Mouse (Mus musculus) liver, embryonic 14.5 days (tissue): Measurements from ENCODE around the gene Gm3317. TPM values are rescaled to one million over a fixed set of nuclear protein-coding genes. Genes with fewer than 3 reads are reported as not detected.
"Not testable (repeated sequence)": the region's sequence is repeated elsewhere in the genome, so short reads cannot be mapped to it uniquely, and the experiment has no call there.

ENCODE experiments used
- ATAC-seq: fragments of 200-750 bp; cut with Nextera tagmentation; 2 replicates; pipeline ENCODE4 v1.8.0; 2017; ENCODE audit warnings: moderate number of reproducible peaks, mild to moderate bottlenecking, moderate library complexity; ENCODE audit not compliant: insufficient read depth
- DNase-seq, 3 experiments: peaks; one replicate each; pipeline ENCODE4 v3.0.0-alpha.2; 2012 to 2013; ENCODE audit warnings: low read depth in 3 of 3, low spot score in 3 of 3
- H3K27ac ChIP-seq: fragments of 300-500 bp; sonication (generic); 2 replicates; pipeline ENCODE4 v1.5.1; 2014; ENCODE audit warnings: moderate library complexity, mild to moderate bottlenecking, control low read depth, inconsistent platforms
- H3K27me3 ChIP-seq: fragments of 300-500 bp; sonication (generic); 2 replicates; pipeline ENCODE4 v1.6.1; 2014; ENCODE audit warnings: mild to moderate bottlenecking, low read length, moderate library complexity; ENCODE audit not compliant: control insufficient read depth, insufficient read depth
- H3K36me3 ChIP-seq: fragments of 300-500 bp; sonication (generic); replicated peaks from 2 replicates; pipeline ENCODE4 v1.6.1; 2014; ENCODE audit warnings: low read depth; ENCODE audit not compliant: control insufficient read depth, insufficient read depth
- H3K4me1 ChIP-seq, 2 experiments: fragments of 200-500 bp in 1 of 2; fragments of 300-500 bp in 1 of 2; sonication (generic) in 1 of 2; replicated peaks; 2 replicates each; pipeline ENCODE4 v1.6.1; 2012 to 2014; ENCODE audit warnings: antibody characterized with exemption in 1 of 2, inconsistent platforms in 1 of 2, low read length in 1 of 2; ENCODE audit not compliant: control insufficient read depth in 2 of 2, insufficient read depth in 2 of 2
- H3K4me2 ChIP-seq: fragments of 300-500 bp; sonication (generic); 2 replicates; pipeline ENCODE4 v1.6.1; 2014; ENCODE audit warnings: low read depth, mild to moderate bottlenecking, control low read depth, moderate library complexity
- H3K4me3 ChIP-seq, 2 experiments: fragments of 200-500 bp in 1 of 2; fragments of 300-500 bp in 1 of 2; sonication (generic) in 1 of 2; 2 replicates each; pipeline ENCODE4 v1.5.1; 2012 to 2014; ENCODE audit warnings: low read depth in 2 of 2, low read length in 2 of 2, mild to moderate bottlenecking in 2 of 2, control low read depth in 1 of 2, inconsistent platforms in 1 of 2, moderate library complexity in 1 of 2; ENCODE audit not compliant: insufficient read depth in 1 of 2
- H3K9ac ChIP-seq: fragments of 300-500 bp; sonication (generic); replicated peaks from 2 replicates; pipeline ENCODE4 v1.6.1; 2014; ENCODE audit warnings: mild to moderate bottlenecking, control low read depth, moderate library complexity
- H3K9me3 ChIP-seq: fragments of 300-500 bp; sonication (generic); 2 replicates; pipeline ENCODE4 v1.6.1; 2016; ENCODE audit warnings: low read length, mixed read lengths; ENCODE audit not compliant: control insufficient read depth
- WGBS: fragments of 180-500 bp; shearing (Covaris S2); extraction: QIAGEN DNeasy Blood & Tissue Kit; methylation state at CpG from one replicate; pipeline ENCODE4 v1.1.7; 2014; ENCODE audit not compliant: insufficient replicate concordance; 5-methylcytosine and 5-hydroxymethylcytosine counted together
- polyA plus RNA-seq, 2 experiments: library from polyadenylated mRNA; depleted of rRNA in 1 of 2; stranded (reverse) in 1 of 2; unstranded in 1 of 2; fragments of >200 nt; fragmentation: Nextera tagmentation in 1 of 2; extraction: Ambion mirVana in 1 of 2; gene quantifications; 2 replicates each; pipeline versions ENCODE4 v1.2.1 to v1.2.3; 2012 to 2014

Gm3317 gene
- not detected in 2 replicates for polyA plus RNA-seq (2012; rRNA removed)
- not detected in 2 replicates for polyA plus RNA-seq (2014; fragmentation: Nextera tagmentation; extraction: Ambion mirVana)

GRCm38 (mm10) chr14:5164235-5164634 lies at the start of gene Gm3317:
Gene Gm3317 (plus strand): TSS chr14:5164535.
- not testable (repeated sequence) for H3K27me3 ChIP-seq, H3K4me1 ChIP-seq, H3K36me3 ChIP-seq, DNase-seq, H3K9me3 ChIP-seq, H3K4me2 ChIP-seq, H3K27ac ChIP-seq, H3K4me3 ChIP-seq, ATAC-seq, H3K9ac ChIP-seq
- WGBS = no CpG with 5 or more reads among the region's 1 CpGs

- H3K9me3 ChIP-seq, H3K4me1 ChIP-seq, H3K4me2 ChIP-seq, ATAC-seq, H3K27ac ChIP-seq, H3K9ac ChIP-seq, H3K4me3 ChIP-seq, DNase-seq, H3K27me3 ChIP-seq, H3K36me3 ChIP-seq: not testable (repeated sequence)
- 31% methylated on average over 2 of the region's 2 CpGs for WGBS
Observed at GRCm38 (mm10) chr14:5131219-5131618, 33.1 kb upstream of the Gm3317 start, which contains the start of gene Gm8279. Gene Gm8279 (plus strand): TSS chr14:5131519.

DNA sequence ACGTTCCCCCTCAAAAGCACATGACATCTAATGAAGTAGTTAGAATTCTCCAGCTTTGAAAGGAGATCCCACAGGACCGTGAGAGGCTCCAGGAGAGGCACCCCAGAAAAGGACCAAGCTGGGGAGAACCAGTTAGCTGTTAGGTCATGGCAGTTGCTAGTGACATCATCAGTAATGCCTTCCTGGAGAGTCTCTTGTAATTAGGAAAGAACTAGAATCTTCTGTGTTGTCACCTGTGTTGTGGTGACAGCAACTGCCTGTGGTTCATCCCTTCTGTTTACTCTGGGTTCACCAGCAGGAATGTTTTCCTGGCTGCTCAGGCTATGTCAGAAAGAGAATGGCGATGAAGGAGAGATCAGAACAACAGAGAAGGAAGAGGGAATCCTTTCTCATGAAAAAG lies 21.2 kb downstream of the Gm3317 start, which contains the start of gene Gm8271:
Gm8271 (plus strand) TSS at position 301 of the 400 bp plus-strand sequence.
- H3K9ac ChIP-seq, DNase-seq, H3K27me3 ChIP-seq, H3K36me3 ChIP-seq, H3K4me1 ChIP-seq, H3K9me3 ChIP-seq, H3K27ac ChIP-seq, ATAC-seq, H3K4me3 ChIP-seq, H3K4me2 ChIP-seq: not testable (repeated sequence)
- no CpG with 5 or more reads among the region's 3 CpGs for WGBS

Other genes with a start within 250 kb of the Gm3317 start
- not detected in 2 replicates for gene Gm8297, start 180.6 kb upstream of the Gm3317 start, polyA plus RNA-seq (2012; rRNA removed)
- not detected in 2 replicates for gene Gm8297, start 180.6 kb upstream of the Gm3317 start, polyA plus RNA-seq (2014; fragmentation: Nextera tagmentation; extraction: Ambion mirVana)
- gene Gm3298, start 148.6 kb upstream of the Gm3317 start, polyA plus RNA-seq (2012; rRNA removed) = not detected in 2 replicates
- not detected in 2 replicates for gene Gm3298, start 148.6 kb upstream of the Gm3317 start, polyA plus RNA-seq (2014; fragmentation: Nextera tagmentation; extraction: Ambion mirVana)
- gene 4930555G01Rik, start 113.9 kb upstream of the Gm3317 start, polyA plus RNA-seq (2012; rRNA removed) = not detected in 2 replicates
- not detected in 2 replicates for gene 4930555G01Rik, start 113.9 kb upstream of the Gm3317 start, polyA plus RNA-seq (2014; fragmentation: Nextera tagmentation; extraction: Ambion mirVana)
- 0.04 TPM in 1 of 2 replicates, not detected in the other for gene Gm8281, start 93.5 kb upstream of the Gm3317 start, polyA plus RNA-seq (2012; rRNA removed)
- gene Gm8281, start 93.5 kb upstream of the Gm3317 start, polyA plus RNA-seq (2014; fragmentation: Nextera tagmentation; extraction: Ambion mirVana) = not detected in 2 replicates
- not detected in 2 replicates for gene Gm8279, start 33.0 kb upstream of the Gm3317 start, polyA plus RNA-seq (2012; rRNA removed)
- gene Gm8279, start 33.0 kb upstream of the Gm3317 start, polyA plus RNA-seq (2014; fragmentation: Nextera tagmentation; extraction: Ambion mirVana) = not detected in 2 replicates
- gene Gm8271, start 21.3 kb downstream of the Gm3317 start, polyA plus RNA-seq (2012; rRNA removed) = not detected in 2 replicates
- gene Gm8271, start 21.3 kb downstream of the Gm3317 start, polyA plus RNA-seq (2014; fragmentation: Nextera tagmentation; extraction: Ambion mirVana) = not detected in 2 replicates
- not detected in 2 replicates for gene Gm3526, start 96.0 kb downstream of the Gm3317 start, polyA plus RNA-seq (2012; rRNA removed)
- not detected in 2 replicates for gene Gm3526, start 96.0 kb downstream of the Gm3317 start, polyA plus RNA-seq (2014; fragmentation: Nextera tagmentation; extraction: Ambion mirVana)
- not detected in 2 replicates for gene Gm3542, start 170.4 kb downstream of the Gm3317 start, polyA plus RNA-seq (2012; rRNA removed)
- not detected in 2 replicates for gene Gm3542, start 170.4 kb downstream of the Gm3317 start, polyA plus RNA-seq (2014; fragmentation: Nextera tagmentation; extraction: Ambion mirVana)
- gene Gm3500, start 224.5 kb downstream of the Gm3317 start, polyA plus RNA-seq (2012; rRNA removed) = not detected in 2 replicates
- not detected in 2 replicates for gene Gm3500, start 224.5 kb downstream of the Gm3317 start, polyA plus RNA-seq (2014; fragmentation: Nextera tagmentation; extraction: Ambion mirVana)